Mouse (Mus musculus) bone marrow macrophage, adult 2 months (primary cell): ENCODE results near the gene Sh3tc1. TPM values are rescaled to one million over a fixed set of nuclear protein-coding genes. Genes with fewer than 3 reads are reported as not detected.

Source experiments
- H3K27ac ChIP-seq: 2 replicates; pipeline ENCODE4 v1.5.1; 2012; ENCODE audit warnings: low read depth, low read length; ENCODE audit not compliant: insufficient read depth
- H3K4me1 ChIP-seq: 2 replicates; pipeline ENCODE4 v1.6.1; 2012; ENCODE audit warnings: low read length; ENCODE audit not compliant: control insufficient read depth, insufficient read depth
- H3K4me3 ChIP-seq: 2 replicates; pipeline ENCODE4 v1.5.1; 2012; ENCODE audit warnings: mild to moderate bottlenecking, low read length, moderate library complexity; ENCODE audit not compliant: insufficient read depth
- CTCF ChIP-seq: IDR thresholded peaks from 2 replicates; pipeline ENCODE4 v1.5.1; 2012; ENCODE audit warnings: low read depth, mild to moderate bottlenecking, low read length, moderate library complexity
- POLR2A ChIP-seq: IDR thresholded peaks from 2 replicates; pipeline ENCODE4 v1.6.1; 2012; ENCODE audit warnings: mild to moderate bottlenecking, low read depth, low read length, borderline replicate concordance
- polyA plus RNA-seq: library from polyadenylated mRNA; stranded (reverse); fragments of >200 nt; gene quantifications from 2 replicates; pipeline ENCODE4 v1.2.4, GENCODE M21; 2012; ENCODE audit not compliant: missing spikeins, insufficient read depth, insufficient read length

Sh3tc1 gene
- polyA plus RNA-seq, result 18.2 and 23.0 TPM in 2 replicates

GRCm38 (mm10) chr5:35739536-35740278 lies at the start of gene Sh3tc1:
Gene Sh3tc1 (minus strand): TSS chr5:35739987.
- no peak within 1 kb of the TSS for H3K27ac ChIP-seq
- no peaks in the 10 kb centered on the region for H3K4me1 ChIP-seq
- TF ChIP-seq POLR2A (no peak), CTCF (no peak)
- no peak within 1 kb of the TSS for H3K4me3 ChIP-seq

- Histone ChIP-seq H3K27ac (no peak overlapping the region), H3K4me1 (no peaks in the 10 kb centered on the region), H3K4me3 (no peak overlapping the region)
- no peak for TF ChIP-seq POLR2A
- no peak for TF ChIP-seq CTCF
These were observed 48.9 kb upstream of the Sh3tc1 start for GRCm38 (mm10) chr5:35788719-35789118.

GRCm38 (mm10) chr5:35787847-35788246 lies 48.1 kb upstream of the Sh3tc1 start:
- no peak overlapping the region for H3K4me3 ChIP-seq
- no peaks in the 10 kb centered on the region for H3K4me1 ChIP-seq
- no peak overlapping the region for H3K27ac ChIP-seq
- TF ChIP-seq POLR2A (no peak), CTCF (no peak)

GRCm38 (mm10) chr5:35785853-35786252 lies 46.1 kb upstream of the Sh3tc1 start:
- TF ChIP-seq POLR2A (no peak), CTCF (no peak)
- Histone ChIP-seq H3K27ac (no peak overlapping the region), H3K4me1 (no peaks in the 10 kb centered on the region)

GRCm38 (mm10) chr5:35782648-35783180 lies 42.9 kb upstream of the Sh3tc1 start:
- H3K4me3 ChIP-seq, result no peak overlapping the region
- H3K4me1 ChIP-seq, result no peaks in the 10 kb centered on the region
- no peak overlapping the region for H3K27ac ChIP-seq
- TF ChIP-seq POLR2A (no peak), CTCF (no peak)

More at GRCm38 (mm10) chr5:35785853-35786252, 46.1 kb upstream of the Sh3tc1 start:
- no peak overlapping the region for H3K4me3 ChIP-seq

- Histone ChIP-seq H3K27ac (no peak overlapping the region), H3K4me3 (no peak overlapping the region), H3K4me1 (no peaks in the 10 kb centered on the region)
- TF ChIP-seq CTCF, result no peak
- TF ChIP-seq POLR2A, result no peak
These were observed 41.3 kb upstream of the Sh3tc1 start for GRCm38 (mm10) chr5:35781116-35781515.

- TF ChIP-seq POLR2A, result no peak
- Histone ChIP-seq H3K27ac (no peak overlapping the region), H3K4me3 (no peak overlapping the region), H3K4me1 (no peaks in the 10 kb centered on the region)
These were observed 34.3 kb upstream of the Sh3tc1 start for GRCm38 (mm10) chr5:35774137-35774424.

GRCm38 (mm10) chr5:35773274-35774136 lies 33.7 kb upstream of the Sh3tc1 start:
- no peak overlapping the region for H3K27ac ChIP-seq
- no peak overlapping the region for H3K4me3 ChIP-seq
- TF ChIP-seq POLR2A (no peak), CTCF (no peak)
- H3K4me1 ChIP-seq, result no peaks in the 10 kb centered on the region

GRCm38 (mm10) chr5:35770891-35771663 lies 31.3 kb upstream of the Sh3tc1 start:
- Histone ChIP-seq H3K4me3 (no peak overlapping the region), H3K27ac (no peak overlapping the region), H3K4me1 (no peaks in the 10 kb centered on the region)
- TF ChIP-seq CTCF (no peak), POLR2A (no peak)
